Mouse (Mus musculus) lung, embryonic 14.5 days (tissue): ENCODE data around the gene Ptprs. TPM values are rescaled to one million over a fixed set of nuclear protein-coding genes. Genes with fewer than 3 reads are reported as not detected.
A peak's percentile ranks its signal among the peaks of the same experiment; 100 is the strongest.

ENCODE experiments used
- ATAC-seq: fragments of 200-750 bp; cut with Nextera tagmentation; 2 replicates; pipeline ENCODE4 v1.8.0; 2017; ENCODE audit warnings: mild to moderate bottlenecking, moderate TSS enrichment, moderate library complexity; ENCODE audit not compliant: insufficient read depth
- DNase-seq: peaks from one replicate; pipeline ENCODE4 v3.0.0-alpha.2; 2015
- H3K27ac ChIP-seq: fragments of 300-500 bp; sonication (generic); 2 replicates; pipeline ENCODE4 v1.5.1; 2014; ENCODE audit warnings: low read depth, mild to moderate bottlenecking, moderate library complexity
- H3K27me3 ChIP-seq: fragments of 300-500 bp; sonication (generic); 2 replicates; pipeline ENCODE4 v1.6.1; 2014; ENCODE audit warnings: low read length, control low read depth; ENCODE audit not compliant: insufficient read depth
- H3K36me3 ChIP-seq: fragments of 300-500 bp; sonication (generic); 2 replicates; pipeline ENCODE4 v1.6.1; 2014; ENCODE audit warnings: control low read depth; ENCODE audit not compliant: insufficient read depth
- H3K4me1 ChIP-seq: fragments of 300-500 bp; sonication (generic); 2 replicates; pipeline ENCODE4 v1.6.1; 2014; ENCODE audit warnings: antibody characterized with exemption, control low read depth; ENCODE audit not compliant: insufficient read depth
- H3K4me2 ChIP-seq: fragments of 300-500 bp; sonication (generic); 2 replicates; pipeline ENCODE4 v1.6.1; 2014; ENCODE audit warnings: mild to moderate bottlenecking
- H3K4me3 ChIP-seq: fragments of 300-500 bp; sonication (generic); 2 replicates; pipeline ENCODE4 v1.5.1; 2014; ENCODE audit warnings: low read depth, low read length
- H3K9ac ChIP-seq: fragments of 300-500 bp; sonication (generic); 2 replicates; pipeline ENCODE4 v1.6.1; 2014
- H3K9me3 ChIP-seq: fragments of 300-500 bp; sonication (generic); 2 replicates; pipeline ENCODE4 v1.6.1; 2016; ENCODE audit warnings: low read depth, low read length, control low read depth
- CTCF ChIP-seq: IDR thresholded peaks from 2 replicates; pipeline ENCODE4 v1.5.1; 2016; ENCODE audit warnings: antibody characterized with exemption, low read depth
- WGBS: fragments of 180-500 bp; shearing (Covaris S2); extraction: QIAGEN DNeasy Blood & Tissue Kit; methylation state at CpG from one replicate; pipeline ENCODE4 v1.1.7; 2014; 5-methylcytosine and 5-hydroxymethylcytosine counted together
- polyA plus RNA-seq: library from polyadenylated mRNA; unstranded; fragments of >200 nt; fragmentation: Nextera tagmentation; extraction: Ambion mirVana; gene quantifications from 2 replicates; pipeline ENCODE4 v1.2.1, GENCODE M21; 2014

The Ptprs gene
- polyA plus RNA-seq, 1 experiment from 2014 or later = 112 TPM

GRCm38 (mm10) chr17:56472733-56473610, 3.3 kb downstream of the Ptprs start:
- DNase-seq = peak; percentile 75
- no peak for ATAC-seq
- Histone ChIP-seq H3K4me2 (peak overlapping the region; percentile 99), H3K9ac (no peak overlapping the region; the same call in 1 of the 2 replicates), H3K4me3 (peak overlapping the region; percentile 80), H3K36me3 (no peaks in the 10 kb centered on the region), H3K27ac (no peak overlapping the region), H3K27me3 (peaks cover 31% of the 10 kb centered on the region), H3K9me3 (0 out of 2 replicates have a peak, but pooled peaks cover 4% of the 10 kb centered on the region), H3K4me1 (peaks cover 27% of the 10 kb centered on the region)
- WGBS = 3% methylated on average over 50 of the region's 50 CpGs
- peak; percentile 65 for TF ChIP-seq CTCF

GRCm38 (mm10) chr17:56472121-56472520, 4.2 kb downstream of the Ptprs start:
- no peak for DNase-seq
- Histone ChIP-seq H3K9ac (no peak overlapping the region), H3K27me3 (peaks cover 31% of the 10 kb centered on the region), H3K4me3 (peak overlapping the region; percentile 80; the same call in 1 of the 2 replicates), H3K27ac (no peak overlapping the region), H3K4me2 (peak overlapping the region; percentile 99), H3K36me3 (no peaks in the 10 kb centered on the region), H3K9me3 (0 out of 2 replicates have a peak, but pooled peaks cover 4% of the 10 kb centered on the region), H3K4me1 (peaks cover 30% of the 10 kb centered on the region)
- 14% methylated on average over 16 of the region's 16 CpGs for WGBS
- no peak for TF ChIP-seq CTCF
- ATAC-seq = no peak

- Histone ChIP-seq H3K4me2 (no peak overlapping the region), H3K9ac (no peak overlapping the region), H3K36me3 (no peaks in the 10 kb centered on the region), H3K4me1 (peaks cover 30% of the 10 kb centered on the region), H3K27me3 (peaks cover 31% of the 10 kb centered on the region), H3K4me3 (no peak overlapping the region), H3K9me3 (no peaks in the 10 kb centered on the region), H3K27ac (no peak overlapping the region)
- ATAC-seq (no peak), DNase-seq (no peak)
- TF ChIP-seq CTCF = no peak
- 61% methylated on average over 5 of the region's 5 CpGs for WGBS
Measured at GRCm38 (mm10) chr17:56471136-56471535, 5.1 kb downstream of the Ptprs start.

- 16% methylated on average over 10 of the region's 10 CpGs for WGBS
- peaks cover 28% of the 10 kb centered on the region for H3K27me3 ChIP-seq
- H3K27ac ChIP-seq = no peak overlapping the region
- H3K9me3 ChIP-seq = no peaks in the 10 kb centered on the region
- TF ChIP-seq CTCF = no peak
- DNase-seq (no peak), ATAC-seq (no peak)
- H3K4me2 ChIP-seq = peak overlapping the region; percentile 60
- peak overlapping the region; percentile 22 for H3K4me3 ChIP-seq
- no peak overlapping the region for H3K9ac ChIP-seq
- no peaks in the 10 kb centered on the region for H3K36me3 ChIP-seq
- peaks cover 30% of the 10 kb centered on the region for H3K4me1 ChIP-seq
Measured at GRCm38 (mm10) chr17:56470571-56470970, 5.7 kb downstream of the Ptprs start.

GRCm38 (mm10) chr17:56470001-56470436, 6.3 kb downstream of the Ptprs start:
- Histone ChIP-seq H3K4me1 (peaks cover 30% of the 10 kb centered on the region), H3K27me3 (peaks cover 25% of the 10 kb centered on the region), H3K9ac (peak overlapping the region; percentile 14; the same call in 1 of the 2 replicates), H3K27ac (peak overlapping the region; percentile 46; the same call in 1 of the 2 replicates), H3K4me3 (peak overlapping the region; percentile 22), H3K9me3 (no peaks in the 10 kb centered on the region), H3K36me3 (no peaks in the 10 kb centered on the region), H3K4me2 (peak overlapping the region; percentile 60)
- TF ChIP-seq CTCF = no peak
- ATAC-seq (no peak), DNase-seq (peak; percentile 70)
- WGBS = 2% methylated on average over 26 of the region's 26 CpGs

- Histone ChIP-seq H3K36me3 (no peaks in the 10 kb centered on the region), H3K27ac (peak overlapping the region; percentile 46; the same call in 1 of the 2 replicates), H3K4me3 (peak overlapping the region; percentile 22), H3K9ac (no peak overlapping the region), H3K9me3 (no peaks in the 10 kb centered on the region), H3K4me1 (peaks cover 30% of the 10 kb centered on the region), H3K4me2 (peak overlapping the region; percentile 60), H3K27me3 (peaks cover 20% of the 10 kb centered on the region)
- no peak for TF ChIP-seq CTCF
- DNase-seq (peak; percentile 47), ATAC-seq (peak; percentile 24; the same call in 1 of the 2 replicates)
- 21% methylated on average over 8 of the region's 8 CpGs for WGBS
Measured at GRCm38 (mm10) chr17:56469275-56469674, 7.0 kb downstream of the Ptprs start.

GRCm38 (mm10) chr17:56468870-56469269, 7.4 kb downstream of the Ptprs start:
- no peak overlapping the region for H3K9ac ChIP-seq
- peak overlapping the region; percentile 60; the same call in 1 of the 2 replicates for H3K4me2 ChIP-seq
- WGBS = 33% methylated on average over 7 of the region's 7 CpGs
- peaks cover 26% of the 10 kb centered on the region for H3K4me1 ChIP-seq
- DNase-seq = peak; percentile 45
- H3K4me3 ChIP-seq = no peak overlapping the region
- peak; percentile 13; the same call in 1 of the 2 replicates for ATAC-seq
- H3K9me3 ChIP-seq = no peaks in the 10 kb centered on the region
- H3K36me3 ChIP-seq = no peaks in the 10 kb centered on the region
- peaks cover 16% of the 10 kb centered on the region for H3K27me3 ChIP-seq
- TF ChIP-seq CTCF = no peak
- peak overlapping the region; percentile 46; the same call in 1 of the 2 replicates for H3K27ac ChIP-seq
